Mouse (Mus musculus) retina, adult 2 months (tissue): ENCODE measurements around the gene Styxl1.

ENCODE experiments used
- DNase-seq: peaks from one replicate; pipeline ENCODE4 v3.0.0-alpha.2; 2012; ENCODE audit warnings: low read depth, low spot score

Styxl1 gene

GRCm38 (mm10) chr5:135725991-135726390, 52.2 kb downstream of the Styxl1 start:
- no peak for DNase-seq

GRCm38 (mm10) chr5:135725391-135725841, 52.8 kb downstream of the Styxl1 start:
- no peak for DNase-seq

GRCm38 (mm10) chr5:135724536-135725322, 53.5 kb downstream of the Styxl1 start:
- DNase-seq = no peak

GRCm38 (mm10) chr5:135723165-135723751, 54.9 kb downstream of the Styxl1 start:
- no peak for DNase-seq

GRCm38 (mm10) chr5:135722121-135722520, 56.1 kb downstream of the Styxl1 start:
- no peak for DNase-seq

- no peak for DNase-seq
Measured at GRCm38 (mm10) chr5:135721076-135721475, 57.1 kb downstream of the Styxl1 start.

- DNase-seq = no peak
Measured at GRCm38 (mm10) chr5:135720121-135720520, 58.1 kb downstream of the Styxl1 start.

GRCm38 (mm10) chr5:135719586-135720120, 58.5 kb downstream of the Styxl1 start:
- DNase-seq = no peak

- DNase-seq = no peak
Measured at GRCm38 (mm10) chr5:135715624-135716023, 62.6 kb downstream of the Styxl1 start.

GRCm38 (mm10) chr5:135713441-135714218, 64.6 kb downstream of the Styxl1 start:
- DNase-seq = no peak

GRCm38 (mm10) chr5:135712803-135713202, 65.4 kb downstream of the Styxl1 start:
- no peak for DNase-seq

- DNase-seq = no peak
Measured at GRCm38 (mm10) chr5:135711582-135712355, 66.4 kb downstream of the Styxl1 start.

GRCm38 (mm10) chr5:135710599-135711214, 67.5 kb downstream of the Styxl1 start:
- no peak for DNase-seq

- no peak for DNase-seq
Measured at GRCm38 (mm10) chr5:135709716-135710115, 68.5 kb downstream of the Styxl1 start.

GRCm38 (mm10) chr5:135707855-135708254, 70.3 kb downstream of the Styxl1 start:
- no peak for DNase-seq

GRCm38 (mm10) chr5:135707039-135707438, 71.1 kb downstream of the Styxl1 start:
- DNase-seq = no peak

- DNase-seq = no peak
Measured at GRCm38 (mm10) chr5:135705383-135705782, 72.8 kb downstream of the Styxl1 start.

GRCm38 (mm10) chr5:135703431-135703830, 74.8 kb downstream of the Styxl1 start:
- no peak for DNase-seq

- DNase-seq = no peak
Measured at GRCm38 (mm10) chr5:135702682-135703192, 75.4 kb downstream of the Styxl1 start.

GRCm38 (mm10) chr5:135702190-135702589, 76.0 kb downstream of the Styxl1 start:
- no peak for DNase-seq

- DNase-seq = no peak
Measured at GRCm38 (mm10) chr5:135701601-135702000, 76.6 kb downstream of the Styxl1 start.
